Mouse (Mus musculus): Measurements from ENCODE around the gene Dlk1. TPM values are rescaled to one million over a fixed set of nuclear protein-coding genes. Genes with fewer than 3 reads are reported as not detected.
A peak's percentile ranks its signal among the peaks of the same experiment; 100 is the strongest.

Gene Dlk1
- polyA plus RNA-seq, 1 experiment from 2014 or later: 96.8 TPM

GRCm38 (mm10) chr12:109493381-109493780 is 40.8 kb downstream of the Dlk1 start:
- no peak overlapping the region for H3K27ac ChIP-seq (replicated peaks)
- WGBS: 67% methylated on average over 9 of the region's 9 CpGs
- no peaks in the 10 kb centered on the region for H3K4me1 ChIP-seq
- no peak overlapping the region for H3K4me2 ChIP-seq
- H3K9me3 ChIP-seq (replicated peaks): no peaks in the 10 kb centered on the region
- H3K27me3 ChIP-seq (replicated peaks): no peaks in the 10 kb centered on the region
- H3K4me3 ChIP-seq (replicated peaks): no peak overlapping the region
- ATAC-seq (ENCODE audit: low FRiP score): no peak
- H3K36me3 ChIP-seq: no peaks in the 10 kb centered on the region
- H3K9ac ChIP-seq (replicated peaks): no peak overlapping the region

DNA sequence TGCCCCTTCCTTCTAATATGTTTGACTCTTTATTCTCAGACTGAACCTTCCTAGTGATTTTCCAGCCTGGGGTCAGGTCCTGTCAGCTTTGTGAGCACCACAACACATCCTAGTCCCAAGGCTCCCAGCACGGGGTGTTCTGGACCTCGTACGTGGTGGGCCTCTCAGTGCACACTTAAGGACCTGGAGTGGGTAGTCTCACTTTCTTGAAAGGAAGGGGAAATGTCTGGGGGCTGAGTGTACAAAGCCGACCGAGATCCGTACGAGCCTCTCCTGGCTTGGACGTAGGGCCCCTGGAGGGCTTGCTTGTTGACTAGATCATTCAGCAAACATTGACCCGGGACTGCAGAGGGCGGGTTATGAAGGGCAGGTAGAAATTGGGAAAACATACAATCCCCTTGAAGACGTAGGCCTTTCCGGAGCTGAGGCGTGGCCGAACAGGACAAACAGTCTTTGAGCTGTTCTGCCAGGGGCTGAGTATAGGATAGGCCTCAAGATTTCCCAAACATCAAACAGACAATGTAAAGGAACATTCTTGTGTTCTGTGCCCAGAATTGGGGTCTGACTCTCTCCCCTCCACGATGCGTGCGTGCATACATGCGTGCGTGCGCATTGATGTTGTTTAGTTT is 42.5 kb downstream of the Dlk1 start:
- no peak overlapping the region for H3K4me2 ChIP-seq
- no peak for ATAC-seq (ENCODE audit: low FRiP score)
- H3K27ac ChIP-seq (replicated peaks): no peak overlapping the region
- no peaks in the 10 kb centered on the region for H3K36me3 ChIP-seq
- H3K9ac ChIP-seq (replicated peaks): no peak overlapping the region
- no peaks in the 10 kb centered on the region for H3K4me1 ChIP-seq
- H3K27me3 ChIP-seq (replicated peaks): no peaks in the 10 kb centered on the region
- 89% methylated on average over 20 of the region's 20 CpGs for WGBS
- no peak overlapping the region for H3K4me3 ChIP-seq (replicated peaks)
- no peaks in the 10 kb centered on the region for H3K9me3 ChIP-seq (replicated peaks)

GRCm38 (mm10) chr12:109496397-109496796 is 43.8 kb downstream of the Dlk1 start:
- H3K4me1 ChIP-seq: no peaks in the 10 kb centered on the region
- H3K4me2 ChIP-seq: no peak overlapping the region
- 84% methylated on average over 6 of the region's 6 CpGs for WGBS
- H3K9ac ChIP-seq (replicated peaks): no peak overlapping the region
- no peaks in the 10 kb centered on the region for H3K27me3 ChIP-seq (replicated peaks)
- no peak for ATAC-seq (ENCODE audit: low FRiP score)
- no peak overlapping the region for H3K4me3 ChIP-seq (replicated peaks)
- no peaks in the 10 kb centered on the region for H3K9me3 ChIP-seq (replicated peaks)
- no peaks in the 10 kb centered on the region for H3K36me3 ChIP-seq
- H3K27ac ChIP-seq (replicated peaks): no peak overlapping the region

DNA sequence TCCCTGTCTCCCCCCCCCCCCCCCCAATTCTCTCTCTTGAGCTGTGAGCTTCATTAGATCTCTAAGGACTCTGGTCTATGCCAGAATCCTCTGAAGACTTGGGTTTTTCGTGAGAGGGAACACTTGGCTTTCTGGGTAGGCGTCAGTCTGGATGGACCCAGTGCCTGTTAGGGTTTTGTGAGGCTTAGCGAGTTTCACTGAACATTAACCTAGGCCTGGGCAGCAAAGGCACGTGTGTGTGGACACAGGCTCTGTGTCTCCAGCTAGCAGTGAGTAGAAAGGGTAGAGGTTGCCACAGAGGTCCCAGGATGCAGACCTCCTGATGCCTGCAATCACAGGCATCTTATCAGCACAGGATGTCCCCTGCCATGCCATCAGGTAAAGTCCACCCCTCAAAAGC is 48.4 kb downstream of the Dlk1 start:
- no peak for ATAC-seq (ENCODE audit: low FRiP score)
- Histone ChIP-seq H3K27ac (replicated peaks) (no peak overlapping the region), H3K4me1 (0 out of 2 replicates have a peak, but pooled peaks cover 3% of the 10 kb centered on the region), H3K27me3 (replicated peaks) (no peaks in the 10 kb centered on the region), H3K9ac (replicated peaks) (no peak overlapping the region), H3K9me3 (replicated peaks) (no peaks in the 10 kb centered on the region), H3K4me3 (replicated peaks) (no peak overlapping the region), H3K36me3 (no peaks in the 10 kb centered on the region), H3K4me2 (no peak overlapping the region)
- WGBS: 59% methylated on average over 4 of the region's 4 CpGs

GRCm38 (mm10) chr12:109502360-109503040 is 49.9 kb downstream of the Dlk1 start:
- no peak overlapping the region for H3K27ac ChIP-seq (replicated peaks)
- no peak overlapping the region for H3K9ac ChIP-seq (replicated peaks)
- H3K9me3 ChIP-seq (replicated peaks): no peaks in the 10 kb centered on the region
- ATAC-seq (ENCODE audit: low FRiP score): no peak
- 90% methylated on average over 6 of the region's 6 CpGs for WGBS
- H3K27me3 ChIP-seq (replicated peaks): no peaks in the 10 kb centered on the region
- H3K4me1 ChIP-seq: 0 out of 2 replicates have a peak, but pooled peaks cover 3% of the 10 kb centered on the region
- H3K4me3 ChIP-seq (replicated peaks): no peak overlapping the region
- H3K36me3 ChIP-seq: no peaks in the 10 kb centered on the region
- no peak overlapping the region for H3K4me2 ChIP-seq

DNA sequence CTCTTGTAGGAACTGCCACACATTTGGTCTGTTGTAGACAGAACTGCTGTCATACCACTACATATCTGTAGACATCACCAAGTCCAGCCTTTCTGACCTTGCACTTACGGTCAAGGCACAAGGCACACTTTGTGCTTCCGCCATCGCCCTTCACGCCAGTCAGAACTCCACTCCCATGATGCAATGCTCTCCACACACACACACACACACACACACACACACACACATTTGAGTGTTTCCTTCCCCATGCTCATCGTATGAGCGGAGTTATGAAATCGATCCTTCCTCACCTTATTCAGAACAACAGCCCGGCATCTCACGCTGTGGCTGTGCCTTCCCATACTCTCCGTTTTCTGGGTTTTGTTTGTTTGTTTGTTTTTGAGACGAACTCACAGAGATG is 55.1 kb downstream of the Dlk1 start:
- 0 out of 2 replicates have a peak, but pooled peaks cover 5% of the 10 kb centered on the region for H3K27me3 ChIP-seq (replicated peaks)
- no peak overlapping the region for H3K4me2 ChIP-seq
- no peaks in the 10 kb centered on the region for H3K36me3 ChIP-seq
- ATAC-seq (ENCODE audit: low FRiP score): no peak
- no peak overlapping the region for H3K9ac ChIP-seq (replicated peaks)
- H3K27ac ChIP-seq (replicated peaks): no peak overlapping the region
- H3K4me1 ChIP-seq: peaks cover 21% of the 10 kb centered on the region
- H3K4me3 ChIP-seq (replicated peaks): no peak overlapping the region
- 91% methylated on average over 11 of the region's 11 CpGs for WGBS
- H3K9me3 ChIP-seq (replicated peaks): no peaks in the 10 kb centered on the region

- Histone ChIP-seq H3K4me3 (replicated peaks) (no peak overlapping the region), H3K9me3 (replicated peaks) (no peaks in the 10 kb centered on the region), H3K27me3 (replicated peaks) (0 out of 2 replicates have a peak, but pooled peaks cover 5% of the 10 kb centered on the region), H3K9ac (replicated peaks) (no peak overlapping the region), H3K4me2 (no peak overlapping the region), H3K36me3 (no peaks in the 10 kb centered on the region), H3K4me1 (peaks cover 21% of the 10 kb centered on the region), H3K27ac (replicated peaks) (no peak overlapping the region)
- WGBS: 22% methylated on average over 20 of the region's 20 CpGs
- no peak for ATAC-seq (ENCODE audit: low FRiP score)
These were observed 56.2 kb downstream of the Dlk1 start for GRCm38 (mm10) chr12:109508495-109509454.

DNA sequence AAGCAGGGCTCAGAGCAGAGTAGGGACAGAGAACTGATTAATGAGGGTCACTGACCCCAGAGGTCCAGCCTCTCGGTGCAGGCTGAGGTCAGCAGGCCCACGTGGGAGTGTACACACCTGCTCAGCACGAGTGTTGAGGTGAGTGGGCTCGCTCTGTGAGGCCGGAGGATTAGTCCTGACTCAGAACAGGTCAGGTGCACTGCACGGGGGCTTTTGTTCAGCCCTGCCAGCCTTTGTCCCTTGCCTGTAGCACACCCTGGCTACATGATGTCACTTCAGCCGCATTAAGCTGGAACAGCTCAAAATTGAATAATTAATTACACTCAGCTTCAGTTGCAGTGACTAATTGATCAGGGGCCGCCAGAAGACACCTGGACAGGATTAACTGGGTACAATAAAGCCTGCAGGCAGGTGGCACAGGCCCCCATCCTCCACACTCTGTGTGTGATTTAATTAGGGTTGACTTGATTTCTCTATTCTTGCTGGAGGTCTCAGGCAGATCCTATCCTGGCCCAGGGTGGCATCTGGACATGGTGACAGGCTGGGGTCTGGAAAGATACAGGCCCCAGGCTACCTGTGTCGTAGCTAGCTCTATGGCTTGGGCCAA is 57.0 kb downstream of the Dlk1 start:
- no peaks in the 10 kb centered on the region for H3K36me3 ChIP-seq
- H3K4me1 ChIP-seq: peaks cover 21% of the 10 kb centered on the region
- H3K4me2 ChIP-seq: no peak overlapping the region
- no peak overlapping the region for H3K9ac ChIP-seq (replicated peaks)
- 31% methylated on average over 9 of the region's 9 CpGs for WGBS
- no peak overlapping the region for H3K27ac ChIP-seq (replicated peaks)
- H3K9me3 ChIP-seq (replicated peaks): no peaks in the 10 kb centered on the region
- 0 out of 2 replicates have a peak, but pooled peaks cover 5% of the 10 kb centered on the region for H3K27me3 ChIP-seq (replicated peaks)
- H3K4me3 ChIP-seq (replicated peaks): no peak overlapping the region
- ATAC-seq (ENCODE audit: low FRiP score): 0 out of 2 replicates have a peak, but pooled peaks have one; percentile 59

DNA sequence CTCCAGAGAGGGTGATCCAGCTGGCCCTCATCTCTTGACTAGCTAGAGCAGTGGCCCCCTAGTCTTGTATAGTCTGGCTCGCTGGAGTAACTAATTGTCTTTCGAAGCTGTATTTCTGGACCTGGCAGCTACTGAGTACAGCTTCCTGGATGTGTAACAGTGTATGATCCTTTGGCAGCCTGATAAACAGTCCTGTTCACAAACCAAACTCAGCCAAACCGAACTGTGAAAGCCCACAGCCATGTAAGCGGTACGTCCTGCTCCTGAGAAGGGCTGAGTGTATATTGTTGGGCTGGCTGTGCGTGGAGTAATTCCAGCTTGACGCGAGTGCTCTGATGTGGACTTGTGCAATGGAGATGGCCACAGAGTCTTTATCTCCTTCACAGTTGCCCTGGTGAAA is 57.6 kb downstream of the Dlk1 start:
- no peak overlapping the region for H3K4me2 ChIP-seq
- H3K9ac ChIP-seq (replicated peaks): no peak overlapping the region
- no peak overlapping the region for H3K27ac ChIP-seq (replicated peaks)
- peaks cover 21% of the 10 kb centered on the region for H3K4me1 ChIP-seq
- 85% methylated on average over 8 of the region's 8 CpGs for WGBS
- no peak for ATAC-seq (ENCODE audit: low FRiP score)
- H3K36me3 ChIP-seq: no peaks in the 10 kb centered on the region
- no peaks in the 10 kb centered on the region for H3K9me3 ChIP-seq (replicated peaks)
- H3K4me3 ChIP-seq (replicated peaks): no peak overlapping the region
- 0 out of 2 replicates have a peak, but pooled peaks cover 5% of the 10 kb centered on the region for H3K27me3 ChIP-seq (replicated peaks)

GRCm38 (mm10) chr12:109511456-109511855 is 58.8 kb downstream of the Dlk1 start:
- H3K9me3 ChIP-seq (replicated peaks): no peaks in the 10 kb centered on the region
- ATAC-seq (ENCODE audit: low FRiP score): no peak
- no peak overlapping the region for H3K4me3 ChIP-seq (replicated peaks)
- H3K36me3 ChIP-seq: no peaks in the 10 kb centered on the region
- 89% methylated on average over 8 of the region's 8 CpGs for WGBS
- 0 out of 2 replicates have a peak, but pooled peaks cover 5% of the 10 kb centered on the region for H3K27me3 ChIP-seq (replicated peaks)
- no peak overlapping the region for H3K4me2 ChIP-seq
- no peak overlapping the region for H3K27ac ChIP-seq (replicated peaks)
- H3K4me1 ChIP-seq: peaks cover 21% of the 10 kb centered on the region
- H3K9ac ChIP-seq (replicated peaks): no peak overlapping the region

Measured in neural tube, embryonic 15.5 days (tissue).